Mouse (Mus musculus): ENCODE data around the gene Gm12185.
"Not testable (repeated sequence)": the region's sequence is repeated elsewhere in the genome, so short reads cannot be mapped to it uniquely, and the experiment has no call there.

The Gm12185 gene

GRCm38 (mm10) chr11:48991740-48992520 lies at the start of gene Gm12185:
Gene Gm12185 (minus strand): TSS chr11:48992226.
- in situ Hi-C loops (cut with MboI; ENCODE audit: low sequenced_read_pairs) = not testable (repeated sequence)

- in situ Hi-C loops (cut with MboI; ENCODE audit: low sequenced_read_pairs) = not testable (repeated sequence)
Observed at GRCm38 (mm10) chr11:49012074-49012473, 20.0 kb upstream of the Gm12185 start.

GRCm38 (mm10) chr11:49006785-49007184 lies 14.8 kb upstream of the Gm12185 start:
- in situ Hi-C loops (cut with MboI; ENCODE audit: low sequenced_read_pairs) = not testable (repeated sequence)

GRCm38 (mm10) chr11:49006317-49006716 lies 14.3 kb upstream of the Gm12185 start:
- in situ Hi-C loops (cut with MboI; ENCODE audit: low sequenced_read_pairs) = not testable (repeated sequence)

GRCm38 (mm10) chr11:49000411-49000810 lies 8.4 kb upstream of the Gm12185 start:
- in situ Hi-C loops (cut with MboI; ENCODE audit: low sequenced_read_pairs) = not testable (repeated sequence)

GRCm38 (mm10) chr11:48994018-48994417 lies 2.0 kb upstream of the Gm12185 start, which contains the start of gene Tgtp1:
Gene Tgtp1 (minus strand): TSS chr11:48994172.
- in situ Hi-C loops (cut with MboI; ENCODE audit: low sequenced_read_pairs) = not testable (repeated sequence)

GRCm38 (mm10) chr11:48993296-48993695 lies 1.3 kb upstream of the Gm12185 start:
- in situ Hi-C loops (cut with MboI; ENCODE audit: low sequenced_read_pairs) = not testable (repeated sequence)

- in situ Hi-C loops (cut with MboI; ENCODE audit: low sequenced_read_pairs) = not testable (repeated sequence)
Observed at GRCm38 (mm10) chr11:48989981-48990380, 2.0 kb downstream of the Gm12185 start.

- in situ Hi-C loops (cut with MboI; ENCODE audit: low sequenced_read_pairs) = not testable (repeated sequence)
Observed at GRCm38 (mm10) chr11:48988219-48988618, 3.8 kb downstream of the Gm12185 start.

- in situ Hi-C loops (cut with MboI; ENCODE audit: low sequenced_read_pairs) = not testable (repeated sequence)
Observed at GRCm38 (mm10) chr11:48982848-48983247, 9.2 kb downstream of the Gm12185 start.

GRCm38 (mm10) chr11:48980052-48980451 lies 12.0 kb downstream of the Gm12185 start:
- in situ Hi-C loops (cut with MboI; ENCODE audit: low sequenced_read_pairs) = not testable (repeated sequence)

- in situ Hi-C loops (cut with MboI; ENCODE audit: low sequenced_read_pairs) = not testable (repeated sequence)
Observed at GRCm38 (mm10) chr11:48979251-48979650, 12.8 kb downstream of the Gm12185 start, which contains the start of gene 9930111J21Rik1. Gene 9930111J21Rik1 (minus strand): TSS chr11:48979398.

- in situ Hi-C loops (cut with MboI; ENCODE audit: low sequenced_read_pairs) = not testable (repeated sequence)
Observed at GRCm38 (mm10) chr11:48978240-48978939, 13.6 kb downstream of the Gm12185 start, which contains the start of gene Olfr56. Gene Olfr56 (plus strand): TSS chr11:48978889.

GRCm38 (mm10) chr11:48974686-48975085 lies 17.3 kb downstream of the Gm12185 start:
- in situ Hi-C loops (cut with MboI; ENCODE audit: low sequenced_read_pairs) = not testable (repeated sequence)

- in situ Hi-C loops (cut with MboI; ENCODE audit: low sequenced_read_pairs) = not testable (repeated sequence)
Observed at GRCm38 (mm10) chr11:48946090-48946489, 45.9 kb downstream of the Gm12185 start, which contains the start of gene Psme2b. Gene Psme2b (minus strand): TSS chr11:48946190.

GRCm38 (mm10) chr11:48939286-48939685 lies 52.7 kb downstream of the Gm12185 start:
- in situ Hi-C loops (cut with MboI; ENCODE audit: low sequenced_read_pairs) = not testable (repeated sequence)

- in situ Hi-C loops (cut with MboI; ENCODE audit: low sequenced_read_pairs) = not testable (repeated sequence)
Observed at GRCm38 (mm10) chr11:48935291-48935690, 56.7 kb downstream of the Gm12185 start.

- in situ Hi-C loops (cut with MboI; ENCODE audit: low sequenced_read_pairs) = not testable (repeated sequence)
Observed at GRCm38 (mm10) chr11:48933923-48934322, 58.1 kb downstream of the Gm12185 start.

- in situ Hi-C loops (cut with MboI; ENCODE audit: low sequenced_read_pairs) = not testable (repeated sequence)
Observed at GRCm38 (mm10) chr11:48933422-48933821, 58.6 kb downstream of the Gm12185 start.

- in situ Hi-C loops (cut with MboI; ENCODE audit: low sequenced_read_pairs) = not testable (repeated sequence)
Observed at GRCm38 (mm10) chr11:48928068-48928467, 64.0 kb downstream of the Gm12185 start.

GRCm38 (mm10) chr11:48926437-48926836 lies 65.6 kb downstream of the Gm12185 start:
- in situ Hi-C loops (cut with MboI; ENCODE audit: low sequenced_read_pairs) = not testable (repeated sequence)
